Mouse (Mus musculus): ENCODE results near the gene Bdnf. TPM values are rescaled to one million over a fixed set of nuclear protein-coding genes. Genes with fewer than 3 reads are reported as not detected.

The Bdnf gene
- total RNA-seq (2021): under 1 TPM; 0.24 to 0.63 TPM
- long read RNA-seq, experiment 1, partial matches to known transcripts: 0 of 1 reads
- long read RNA-seq, experiment 1, other reads (novel, unspliced or antisense): 0 of 1 reads
- long read RNA-seq, experiment 2, partial matches to known transcripts: 0 of 1 reads
- long read RNA-seq, experiment 2, other reads (novel, unspliced or antisense): 0 of 1 reads

DNA sequence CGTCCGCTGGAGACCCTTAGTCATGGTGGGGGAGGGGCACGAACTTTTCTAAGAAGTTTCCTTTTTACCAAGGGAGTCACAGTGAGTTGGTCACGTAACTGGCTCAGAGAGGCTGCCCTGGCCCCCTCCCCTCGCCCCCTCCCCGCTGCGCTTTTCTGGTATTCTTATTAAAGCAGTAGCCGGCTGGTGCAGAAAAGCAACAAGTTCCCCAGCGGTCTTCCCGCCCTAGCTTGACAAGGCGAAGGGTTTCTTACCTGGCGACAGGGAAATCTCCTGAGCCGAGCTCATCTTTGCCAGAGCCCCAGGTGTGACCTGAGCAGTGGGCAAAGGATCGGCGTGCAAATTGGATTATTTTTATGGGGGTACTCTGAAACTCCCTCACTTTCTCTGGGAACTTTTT lies at the start of gene Bdnf:
TSS of gene Bdnf (plus strand) at position 169 of the 400 bp plus-strand sequence.
- DNase-seq: no peak

- DNase-seq: peak; percentile 1
These were observed 47.6 kb upstream of the Bdnf start for GRCm38 (mm10) chr2:109626864-109627263.

- DNase-seq: peak; percentile 6
These were observed 718 bp upstream of the Bdnf start for GRCm38 (mm10) chr2:109673509-109674455.

GRCm38 (mm10) chr2:109675051-109675450 lies 551 bp downstream of the Bdnf start:
- no peak for DNase-seq

GRCm38 (mm10) chr2:109675973-109676617 lies 1.6 kb downstream of the Bdnf start:
- DNase-seq: peak; percentile 81

GRCm38 (mm10) chr2:109676618-109676974 lies 2.1 kb downstream of the Bdnf start:
- no peak for DNase-seq

DNA sequence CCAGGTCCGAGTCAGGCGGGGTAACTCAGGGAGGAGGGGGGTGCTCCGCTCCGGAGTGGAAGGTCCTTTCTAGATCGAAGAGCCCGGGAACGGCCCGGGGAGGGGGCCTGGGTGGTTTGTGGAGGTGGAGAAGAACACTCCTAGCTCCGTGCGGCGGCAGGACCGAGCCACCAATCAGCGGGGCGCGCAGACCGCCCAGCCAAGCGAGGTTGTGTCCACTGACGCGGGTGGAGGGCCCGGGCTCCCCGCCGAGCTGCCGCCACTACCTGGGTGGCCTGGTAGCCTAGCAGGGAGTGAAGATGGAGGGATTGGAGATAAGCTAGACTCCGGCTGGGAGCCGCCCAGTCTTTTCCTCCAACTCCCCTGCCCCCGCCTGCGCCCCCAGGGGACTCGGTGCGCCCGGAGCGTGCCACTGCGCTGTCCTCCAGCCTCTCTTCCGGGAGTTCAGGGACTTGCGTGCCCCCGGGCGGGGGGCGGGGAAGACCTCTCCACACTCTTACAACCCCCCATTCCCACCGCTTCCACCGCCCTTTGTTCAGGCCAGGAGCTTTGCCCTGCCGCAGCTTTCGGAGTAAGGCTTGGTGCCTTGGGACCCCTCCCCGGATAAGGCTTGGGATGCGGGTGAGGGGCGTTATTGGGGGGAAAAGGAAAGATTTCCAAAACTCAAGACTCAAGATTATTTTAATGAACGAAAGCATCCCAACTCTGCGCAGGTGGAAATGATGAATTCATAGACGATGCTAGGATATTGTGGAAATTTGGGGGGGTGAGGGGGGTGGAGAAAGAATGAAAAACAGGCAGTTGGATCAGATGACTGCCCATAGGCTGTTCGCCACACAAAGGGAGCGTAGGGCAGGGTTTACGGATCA lies 3.0 kb downstream of the Bdnf start:
- DNase-seq: peak; percentile 7

- DNase-seq: peak; percentile 36
These were observed 3.5 kb downstream of the Bdnf start for GRCm38 (mm10) chr2:109678090-109678409.

- no peak for DNase-seq
These were observed 4.0 kb downstream of the Bdnf start for GRCm38 (mm10) chr2:109678454-109678853.

- DNase-seq: no peak
These were observed 4.9 kb downstream of the Bdnf start for GRCm38 (mm10) chr2:109679446-109679845.

- DNase-seq: no peak
These were observed 6.6 kb downstream of the Bdnf start for GRCm38 (mm10) chr2:109681071-109681470.

DNA sequence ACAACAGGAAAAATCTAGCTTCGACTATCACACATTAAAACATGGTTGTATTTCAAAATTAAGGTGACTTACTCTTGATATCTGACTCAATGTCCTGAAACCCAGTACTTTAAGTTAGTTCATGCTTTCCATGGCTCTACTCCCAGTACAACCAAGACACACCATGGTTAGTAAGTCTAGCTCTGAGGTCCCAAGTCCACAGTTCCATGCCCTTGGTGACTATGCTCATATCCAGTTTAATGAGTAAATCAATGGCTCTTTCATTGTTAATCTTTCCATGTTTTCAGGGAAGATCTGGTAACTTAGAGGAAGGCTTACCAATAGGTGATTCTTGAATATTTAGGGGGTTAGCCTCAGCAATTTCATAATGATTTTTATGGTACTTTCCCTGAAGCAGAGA lies 14.2 kb downstream of the Bdnf start:
- no peak for DNase-seq

GRCm38 (mm10) chr2:109692266-109693177 lies 18.0 kb downstream of the Bdnf start:
- DNase-seq: no peak

GRCm38 (mm10) chr2:109693178-109694115 lies 18.9 kb downstream of the Bdnf start:
- DNase-seq: peak; percentile 63

DNA sequence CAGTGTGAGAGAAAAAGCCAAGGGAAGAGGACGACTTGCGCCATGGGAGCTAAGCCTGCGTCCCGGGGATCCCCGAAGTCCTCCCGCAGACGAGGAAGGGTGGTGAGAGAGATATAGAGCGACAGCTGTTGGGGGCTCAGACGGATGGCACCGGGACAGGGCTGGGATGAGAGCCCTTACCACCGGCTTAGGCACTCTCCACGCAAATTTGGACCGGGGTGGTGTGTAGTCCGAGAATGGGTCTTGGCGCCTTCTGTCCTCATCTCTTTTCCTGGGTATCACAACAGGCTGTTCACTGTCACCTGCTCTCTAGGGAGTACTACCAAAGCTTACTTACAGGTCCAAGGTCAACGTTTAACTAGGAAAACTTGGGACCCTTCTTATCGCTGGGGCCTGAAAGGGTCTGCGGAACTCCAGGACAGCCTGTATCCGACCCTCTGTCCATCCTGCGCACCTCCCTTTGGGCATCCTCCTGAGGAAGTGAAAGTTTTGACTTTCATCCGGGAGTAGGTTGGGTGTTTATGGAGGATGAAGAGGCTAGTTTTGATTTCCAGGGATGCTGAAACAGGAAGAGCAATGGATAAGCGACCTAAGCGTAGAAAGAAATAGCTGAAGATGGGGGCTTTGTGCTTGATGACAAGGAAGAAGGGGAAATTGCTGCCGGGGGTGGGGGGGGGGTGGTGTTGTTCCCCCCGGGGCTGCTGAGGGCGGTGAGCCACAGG lies 19.8 kb downstream of the Bdnf start:
- no peak for DNase-seq

DNA sequence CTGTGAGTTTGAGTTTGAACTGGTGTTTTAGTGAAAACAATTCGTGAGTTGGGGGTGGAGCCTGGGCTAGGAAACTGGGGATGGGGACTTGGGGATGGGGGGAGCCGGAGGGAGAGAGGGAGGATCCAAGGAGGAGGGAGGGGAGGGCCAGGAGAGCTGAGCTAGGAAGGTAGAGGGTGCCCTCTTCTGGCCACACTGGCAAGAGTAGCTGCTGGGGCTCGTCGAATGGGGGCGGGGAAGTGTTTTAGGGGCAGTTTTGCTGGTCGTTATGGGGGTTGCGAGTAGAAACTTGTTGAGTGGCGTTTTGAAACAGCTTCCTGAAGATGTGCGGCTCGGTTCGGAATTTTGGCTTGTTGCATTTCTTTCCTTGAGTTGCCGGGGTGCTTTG lies 20.3 kb downstream of the Bdnf start:
- DNase-seq: peak; percentile 79

- no peak for DNase-seq
These were observed 22.7 kb downstream of the Bdnf start for GRCm38 (mm10) chr2:109697151-109697550.

- no peak for DNase-seq
These were observed 25.8 kb downstream of the Bdnf start for GRCm38 (mm10) chr2:109700291-109700690.

DNA sequence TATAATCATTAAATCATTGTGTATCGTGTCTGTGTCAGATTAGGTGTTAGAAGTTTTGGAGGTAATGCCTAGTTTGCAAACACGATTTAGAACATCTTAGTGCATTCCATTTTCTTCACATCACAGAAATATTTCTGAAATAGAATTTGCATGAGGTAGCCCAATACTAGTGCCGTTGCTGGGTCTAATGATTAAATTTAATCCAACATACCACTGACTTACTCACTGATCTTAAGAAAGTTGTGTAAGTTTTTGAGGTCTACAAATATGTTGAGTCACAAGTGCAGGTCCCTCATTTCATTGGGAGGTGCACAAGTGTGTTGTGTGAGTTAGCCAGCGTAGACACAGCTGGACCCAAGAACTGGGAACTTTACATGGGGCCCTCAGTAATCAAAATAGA lies 29.1 kb downstream of the Bdnf start:
- no peak for DNase-seq
